Mouse (Mus musculus) heart, embryonic 16.5 days (tissue): Measurements from ENCODE around the gene Slc25a26. TPM values are rescaled to one million over a fixed set of nuclear protein-coding genes. Genes with fewer than 3 reads are reported as not detected.

Source experiments
- ATAC-seq: fragments of 200-750 bp; cut with Nextera tagmentation; replicated peaks from 2 replicates; pipeline ENCODE4 v1.8.0; 2017; ENCODE audit warnings: moderate number of reproducible peaks; ENCODE audit not compliant: insufficient read depth, low FRiP score; ENCODE audit errors: extremely low read depth
- H3K27ac ChIP-seq: fragments of 300-500 bp; sonication (generic); 2 replicates; pipeline ENCODE4 v1.5.1; 2014; ENCODE audit warnings: mild to moderate bottlenecking, low read length, control low read depth, moderate library complexity
- H3K27me3 ChIP-seq: fragments of 300-500 bp; sonication (generic); 2 replicates; pipeline ENCODE4 v1.6.1; 2014; ENCODE audit warnings: low read length, mixed read lengths; ENCODE audit not compliant: control insufficient read depth, insufficient read depth
- H3K36me3 ChIP-seq: fragments of 300-500 bp; sonication (generic); 2 replicates; pipeline ENCODE4 v1.6.1; 2014; ENCODE audit not compliant: control insufficient read depth, insufficient read depth
- H3K4me1 ChIP-seq: fragments of 300-500 bp; sonication (generic); 2 replicates; pipeline ENCODE4 v1.6.1; 2014; ENCODE audit warnings: low read length, mixed read lengths; ENCODE audit not compliant: control insufficient read depth, insufficient read depth
- H3K4me2 ChIP-seq: fragments of 300-500 bp; sonication (generic); 2 replicates; pipeline ENCODE4 v1.6.1; 2014; ENCODE audit warnings: low read depth, mild to moderate bottlenecking, control low read depth, low read length
- H3K4me3 ChIP-seq: fragments of 300-500 bp; sonication (generic); 2 replicates; pipeline ENCODE4 v1.5.1; 2014; ENCODE audit warnings: mild to moderate bottlenecking, control low read depth, low read length
- H3K9ac ChIP-seq: fragments of 300-500 bp; sonication (generic); 2 replicates; pipeline ENCODE4 v1.6.1; 2014; ENCODE audit warnings: low read length, control low read depth
- H3K9me3 ChIP-seq: fragments of 300-500 bp; sonication (generic); replicated peaks from 2 replicates; pipeline ENCODE4 v1.6.1; 2016; ENCODE audit warnings: low read length; ENCODE audit not compliant: control insufficient read depth
- WGBS: fragments of 180-500 bp; shearing (Covaris S2); extraction: QIAGEN DNeasy Blood & Tissue Kit; methylation state at CpG from one replicate; pipeline ENCODE4 v1.1.7; 2014; 5-methylcytosine and 5-hydroxymethylcytosine counted together
- polyA plus RNA-seq: library from polyadenylated mRNA; unstranded; fragments of >200 nt; fragmentation: Nextera tagmentation; extraction: Ambion mirVana; gene quantifications from 2 replicates; pipeline ENCODE4 v1.2.1, GENCODE M21; 2015

Slc25a26 gene
- polyA plus RNA-seq, 1 experiment from 2014 or later: 15.3 TPM

DNA sequence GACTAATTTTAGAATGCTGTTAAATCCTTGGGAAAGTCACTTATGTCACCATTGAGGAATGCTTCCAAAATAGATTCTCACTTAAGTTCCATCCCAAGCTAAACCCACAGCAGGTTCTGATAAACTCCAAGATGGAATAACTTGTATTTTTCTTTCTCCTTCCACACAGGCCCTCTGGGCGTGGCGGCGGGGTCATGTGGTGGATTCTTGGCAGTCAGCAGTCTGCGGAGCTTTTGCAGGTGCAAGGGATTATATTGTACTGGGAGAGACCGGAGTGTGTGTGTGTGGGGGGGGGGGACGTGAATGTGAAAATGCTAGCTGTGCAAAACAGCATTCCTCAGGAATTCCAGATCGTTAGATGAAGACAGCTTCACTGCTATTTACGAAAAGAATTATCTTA lies 92.1 kb downstream of the Slc25a26 start:
- H3K9ac ChIP-seq: peak overlapping the region; percentile 49; the same call in 1 of the 2 replicates
- no peaks in the 10 kb centered on the region for H3K36me3 ChIP-seq
- H3K27ac ChIP-seq: peak overlapping the region; percentile 85
- ATAC-seq: peak; percentile 68
- H3K27me3 ChIP-seq: no peaks in the 10 kb centered on the region
- peak overlapping the region; percentile 22 for H3K4me3 ChIP-seq
- WGBS: 14% methylated on average over 8 of the region's 8 CpGs
- H3K4me1 ChIP-seq: peaks cover 38% of the 10 kb centered on the region
- peak overlapping the region; percentile 64 for H3K4me2 ChIP-seq
- no peaks in the 10 kb centered on the region for H3K9me3 ChIP-seq

DNA sequence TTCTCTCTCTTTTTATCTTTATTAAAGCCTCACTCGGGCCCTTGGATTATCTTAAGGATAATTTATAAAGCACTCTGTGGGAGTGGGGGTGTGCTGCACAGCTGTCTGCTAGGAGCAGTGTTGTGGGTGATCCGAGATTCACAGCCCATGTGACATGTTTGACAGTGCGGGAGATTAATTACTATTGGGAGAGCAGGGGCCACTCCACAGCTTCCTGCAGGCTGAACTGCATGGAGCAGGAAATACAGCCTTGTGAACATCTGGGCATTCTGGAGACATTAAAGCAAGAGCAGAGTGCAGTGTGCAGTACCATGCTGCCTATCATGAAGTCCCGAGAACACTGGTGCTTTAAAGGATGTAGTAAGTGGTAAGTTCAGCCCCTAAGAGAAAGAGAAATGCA lies 92.6 kb downstream of the Slc25a26 start:
- Histone ChIP-seq H3K36me3 (no peaks in the 10 kb centered on the region), H3K4me1 (peaks cover 43% of the 10 kb centered on the region), H3K9me3 (no peaks in the 10 kb centered on the region), H3K4me3 (peak overlapping the region; percentile 22), H3K4me2 (peak overlapping the region; percentile 64), H3K27ac (peak overlapping the region; percentile 85), H3K27me3 (no peaks in the 10 kb centered on the region), H3K9ac (peak overlapping the region; percentile 49; the same call in 1 of the 2 replicates)
- no peak for ATAC-seq
- WGBS: 7% methylated on average over 4 of the region's 4 CpGs

DNA sequence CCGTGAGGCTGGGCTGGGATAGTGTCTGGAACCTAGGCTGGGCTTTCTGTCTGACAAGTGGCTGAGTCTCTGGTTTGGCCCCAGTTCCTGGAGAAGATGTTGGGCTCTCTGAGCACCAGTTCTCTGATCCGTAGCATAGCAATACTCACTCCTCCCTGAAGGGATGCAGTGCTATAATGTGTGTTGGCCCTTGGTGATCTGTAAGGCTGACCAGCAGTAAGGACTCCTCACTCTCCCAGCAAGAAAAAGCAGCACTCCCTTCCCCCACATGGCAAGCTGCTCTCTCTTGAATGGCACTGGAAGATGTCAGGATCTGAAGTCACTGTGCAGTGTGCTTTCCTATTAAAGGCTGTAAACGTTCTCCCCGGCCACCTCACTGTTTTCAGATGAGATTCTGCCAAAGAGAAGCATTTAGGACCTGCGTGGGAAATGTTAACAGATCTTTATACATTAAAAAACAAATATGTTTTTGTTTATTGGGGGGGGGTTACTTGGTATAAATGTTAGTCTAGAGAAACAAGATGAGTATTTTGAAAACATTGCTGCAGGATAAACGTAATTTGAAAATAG lies 94.0 kb downstream of the Slc25a26 start:
- peaks cover 51% of the 10 kb centered on the region for H3K4me1 ChIP-seq

DNA sequence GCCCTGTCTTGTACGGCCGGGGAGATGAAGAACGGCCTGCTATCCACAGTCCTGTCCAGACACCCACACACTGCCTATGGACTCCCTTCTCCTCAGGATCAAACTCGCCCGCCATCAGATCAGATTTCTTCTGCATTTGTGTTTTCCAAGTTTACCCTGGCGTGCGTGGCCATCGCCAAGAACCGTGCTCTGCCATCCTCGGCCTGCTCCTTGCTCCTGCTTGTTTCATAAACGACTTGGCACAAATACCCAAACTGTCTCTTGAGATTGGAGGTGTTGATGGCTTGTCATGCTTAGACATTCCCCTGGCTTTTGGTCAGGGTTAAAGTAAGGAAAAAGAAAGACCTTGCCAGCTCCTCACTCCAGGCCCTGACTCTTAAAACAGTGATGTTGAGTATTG lies 94.6 kb downstream of the Slc25a26 start:
- no peaks in the 10 kb centered on the region for H3K36me3 ChIP-seq
- peaks cover 51% of the 10 kb centered on the region for H3K4me1 ChIP-seq
- H3K27me3 ChIP-seq: no peaks in the 10 kb centered on the region
- ATAC-seq: no peak
- peak overlapping the region; percentile 35; the same call in 1 of the 2 replicates for H3K9ac ChIP-seq
- no peak overlapping the region for H3K4me2 ChIP-seq
- no peaks in the 10 kb centered on the region for H3K9me3 ChIP-seq
- peak overlapping the region; percentile 44 for H3K27ac ChIP-seq
- no peak overlapping the region for H3K4me3 ChIP-seq
- 57% methylated on average over 11 of the region's 11 CpGs for WGBS

More for the DNA sequence above, 94.0 kb downstream of the Slc25a26 start:
- H3K27ac ChIP-seq: peak overlapping the region; percentile 48
- no peaks in the 10 kb centered on the region for H3K36me3 ChIP-seq
- 54% methylated on average over 6 of the region's 6 CpGs for WGBS
- H3K4me2 ChIP-seq: no peak overlapping the region
- no peaks in the 10 kb centered on the region for H3K9me3 ChIP-seq
- no peak for ATAC-seq
- H3K4me3 ChIP-seq: no peak overlapping the region
- H3K9ac ChIP-seq: no peak overlapping the region
- H3K27me3 ChIP-seq: no peaks in the 10 kb centered on the region

DNA sequence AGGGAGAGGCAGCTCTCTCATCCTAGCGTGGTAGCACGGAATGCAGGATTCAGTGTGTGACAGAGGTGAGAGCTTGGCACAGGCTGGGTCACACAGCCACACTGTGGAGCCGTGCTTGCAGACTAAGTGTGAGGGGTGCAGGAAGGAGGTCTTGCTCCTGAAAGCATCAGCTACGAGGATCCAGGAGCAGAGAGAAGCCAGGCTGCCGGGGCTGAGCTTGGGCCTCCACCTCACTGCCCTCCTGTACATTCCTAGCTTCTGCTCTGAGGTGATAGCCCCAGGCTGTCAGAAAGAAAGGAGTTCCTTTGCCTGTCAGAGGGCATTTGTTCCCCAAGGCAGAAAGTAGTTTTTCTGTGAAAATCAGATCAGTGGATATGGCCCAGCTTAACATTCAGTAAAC lies 95.1 kb downstream of the Slc25a26 start:
- WGBS: 37% methylated on average over 5 of the region's 5 CpGs
- no peaks in the 10 kb centered on the region for H3K9me3 ChIP-seq
- H3K4me1 ChIP-seq: peaks cover 51% of the 10 kb centered on the region

DNA sequence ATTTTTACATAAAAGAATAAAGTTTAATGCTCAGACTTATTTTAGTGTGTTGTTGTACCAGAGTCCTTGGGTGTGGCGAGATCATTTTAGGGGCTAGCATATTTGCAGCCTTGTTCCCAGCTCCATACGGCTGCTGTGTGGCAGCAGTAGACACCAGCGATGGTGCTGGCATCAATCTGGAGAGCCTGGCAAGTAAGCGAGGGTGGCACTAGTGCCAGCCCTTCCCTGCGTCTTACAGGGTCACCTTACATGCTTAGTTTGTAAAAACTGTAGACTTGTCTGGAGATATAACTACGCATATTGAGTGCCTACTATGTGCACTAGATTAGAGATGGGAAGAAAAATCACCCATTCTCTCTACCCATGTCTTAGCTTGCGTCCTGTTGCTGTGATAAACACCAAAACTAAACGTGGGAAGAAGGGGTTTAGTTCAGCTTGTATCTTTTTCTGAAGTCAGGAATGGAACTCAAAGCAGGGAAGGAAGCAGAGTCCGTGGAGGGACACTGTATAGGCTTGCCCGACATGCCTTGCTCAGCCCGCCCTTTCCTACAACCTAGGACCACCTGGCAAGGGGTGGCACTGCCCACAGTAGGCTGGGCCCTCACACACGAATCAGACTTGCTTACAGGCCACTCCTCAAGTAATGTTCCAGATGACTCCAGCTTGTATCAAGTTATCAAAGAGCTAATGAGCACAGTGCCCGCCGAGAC lies 96.1 kb downstream of the Slc25a26 start:
- Histone ChIP-seq H3K4me1 (peaks cover 56% of the 10 kb centered on the region), H3K36me3 (no peaks in the 10 kb centered on the region), H3K27ac (no peak overlapping the region), H3K4me2 (no peak overlapping the region), H3K4me3 (no peak overlapping the region), H3K27me3 (no peaks in the 10 kb centered on the region), H3K9ac (no peak overlapping the region), H3K9me3 (no peaks in the 10 kb centered on the region)
- ATAC-seq: no peak
- 85% methylated on average over 14 of the region's 14 CpGs for WGBS

More for the DNA sequence above, 95.1 kb downstream of the Slc25a26 start:
- Histone ChIP-seq H3K9ac (no peak overlapping the region), H3K4me2 (no peak overlapping the region), H3K4me3 (no peak overlapping the region), H3K27ac (peak overlapping the region; percentile 41), H3K36me3 (no peaks in the 10 kb centered on the region), H3K27me3 (no peaks in the 10 kb centered on the region)
- no peak for ATAC-seq

DNA sequence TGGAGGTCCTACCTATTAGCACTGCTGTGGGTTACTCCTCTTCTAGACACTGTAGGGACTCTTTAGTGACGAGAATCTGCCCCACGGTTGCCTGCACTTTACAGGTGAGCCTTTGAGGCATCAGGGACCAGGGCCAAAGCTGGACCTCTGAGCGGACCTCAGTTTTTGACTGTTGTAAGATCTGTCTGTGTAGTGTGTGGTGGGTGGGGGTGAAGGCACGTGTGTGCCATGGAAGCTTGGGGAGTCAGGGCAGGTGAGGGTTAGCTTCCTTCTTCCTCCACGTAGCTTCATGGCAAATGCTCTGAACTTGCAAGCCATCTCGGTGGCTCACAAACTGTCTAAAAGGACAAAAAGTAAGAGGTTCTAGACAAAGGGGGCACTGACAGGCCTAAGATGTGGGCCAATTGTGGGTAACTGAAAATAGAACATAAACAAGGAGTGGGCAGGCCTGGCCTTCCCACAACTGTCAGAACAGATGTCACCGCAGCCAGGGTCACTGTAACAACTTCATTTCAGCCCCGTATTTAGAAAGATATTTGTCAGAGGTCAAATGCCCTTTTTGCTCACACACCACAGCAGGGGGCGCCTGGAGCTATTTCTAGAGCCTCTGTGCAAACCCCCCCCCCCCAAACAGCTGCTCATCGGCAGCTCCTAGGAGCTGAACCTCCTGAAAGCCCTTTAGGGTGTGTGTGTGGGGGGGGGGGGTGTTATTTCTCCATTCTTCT lies 96.8 kb downstream of the Slc25a26 start:
- WGBS: 52% methylated on average over 10 of the region's 10 CpGs
- Histone ChIP-seq H3K4me1 (peaks cover 52% of the 10 kb centered on the region), H3K27ac (peak overlapping the region; percentile 41), H3K9me3 (no peaks in the 10 kb centered on the region), H3K4me2 (no peak overlapping the region), H3K27me3 (no peaks in the 10 kb centered on the region), H3K9ac (no peak overlapping the region), H3K36me3 (no peaks in the 10 kb centered on the region), H3K4me3 (no peak overlapping the region)
- no peak for ATAC-seq

DNA sequence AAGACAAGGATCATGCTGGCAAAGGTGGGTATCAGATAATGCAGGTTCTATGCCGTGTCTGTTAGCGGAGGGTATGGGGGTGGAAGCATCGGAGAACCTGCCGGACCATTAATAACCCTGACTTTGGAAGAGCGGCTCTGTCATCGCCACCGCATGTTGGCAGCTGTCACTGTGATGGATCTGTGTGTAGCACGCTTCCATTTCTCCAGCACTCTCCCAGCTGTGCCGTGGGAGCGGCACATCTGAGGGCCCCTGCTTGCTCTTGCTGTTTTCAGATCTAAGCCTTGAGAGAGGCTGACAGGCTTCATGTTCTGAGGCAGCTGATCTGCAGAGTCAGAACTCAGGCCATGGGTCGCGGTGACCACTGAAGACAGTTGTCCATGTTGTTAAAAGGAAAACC lies 98.3 kb downstream of the Slc25a26 start:
- WGBS: 58% methylated on average over 12 of the region's 12 CpGs

DNA sequence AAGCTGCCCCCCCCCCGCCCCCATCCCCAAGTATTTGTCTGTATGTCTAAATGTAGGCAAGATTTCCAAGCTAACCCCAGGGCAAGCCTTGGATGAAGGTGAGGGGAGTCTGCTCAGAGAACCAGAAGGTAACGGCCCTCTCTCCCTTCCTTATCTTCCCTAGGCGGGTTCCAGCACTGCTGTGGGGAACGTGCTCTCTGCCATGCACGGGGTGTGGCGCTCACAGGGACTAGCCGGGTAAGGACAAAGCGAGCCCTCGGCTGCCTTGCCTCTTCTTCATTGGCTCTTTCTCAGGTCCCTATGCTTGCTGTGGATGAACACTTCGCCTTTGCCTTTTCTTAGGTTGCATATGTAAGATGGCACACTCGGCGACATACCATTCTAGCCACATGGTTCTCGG lies 98.9 kb downstream of the Slc25a26 start:
- 79% methylated on average over 13 of the region's 13 CpGs for WGBS
- H3K27ac ChIP-seq: no peak overlapping the region
- peaks cover 35% of the 10 kb centered on the region for H3K4me1 ChIP-seq
- H3K27me3 ChIP-seq: no peaks in the 10 kb centered on the region
- H3K4me3 ChIP-seq: no peak overlapping the region
- no peak overlapping the region for H3K9ac ChIP-seq
- H3K36me3 ChIP-seq: no peaks in the 10 kb centered on the region
- no peak overlapping the region for H3K4me2 ChIP-seq
- H3K9me3 ChIP-seq: no peaks in the 10 kb centered on the region
- 0 out of 2 replicates have a peak, but pooled peaks have one; percentile 28 for ATAC-seq

More for the DNA sequence above, 98.3 kb downstream of the Slc25a26 start:
- no peak overlapping the region for H3K9ac ChIP-seq
- no peaks in the 10 kb centered on the region for H3K36me3 ChIP-seq
- H3K4me2 ChIP-seq: no peak overlapping the region
- no peak overlapping the region for H3K27ac ChIP-seq
- peaks cover 40% of the 10 kb centered on the region for H3K4me1 ChIP-seq
- H3K4me3 ChIP-seq: no peak overlapping the region
- ATAC-seq: no peak; the same call in 1 of the 2 replicates
- no peaks in the 10 kb centered on the region for H3K9me3 ChIP-seq
- H3K27me3 ChIP-seq: no peaks in the 10 kb centered on the region
